Mouse (Mus musculus) heart, postnatal 0 days (tissue): ENCODE measurements around the gene Lrch4. TPM values are rescaled to one million over a fixed set of nuclear protein-coding genes. Genes with fewer than 3 reads are reported as not detected.
A peak's percentile ranks its signal among the peaks of the same experiment; 100 is the strongest.

Source experiments
- ATAC-seq: fragments of 200-750 bp; cut with Nextera tagmentation; 2 replicates; pipeline ENCODE4 v1.8.0; 2017; ENCODE audit warnings: low read depth, moderate number of reproducible peaks, moderate library complexity; ENCODE audit not compliant: insufficient read depth
- DNase-seq: peaks from one replicate; pipeline ENCODE4 v3.0.0-alpha.2; 2016; ENCODE audit warnings: low spot score
- H3K27ac ChIP-seq: fragments of 300-500 bp; sonication (generic); 2 replicates; pipeline ENCODE4 v1.5.1; 2014; ENCODE audit warnings: low read depth, mild to moderate bottlenecking
- H3K27me3 ChIP-seq: fragments of 300-500 bp; sonication (generic); 2 replicates; pipeline ENCODE4 v1.6.1; 2014; ENCODE audit warnings: low read length, mixed read lengths; ENCODE audit not compliant: control insufficient read depth, insufficient read depth
- H3K36me3 ChIP-seq: fragments of 300-500 bp; sonication (generic); replicated peaks from 2 replicates; pipeline ENCODE4 v1.6.1; 2014; ENCODE audit warnings: low read length, mixed read lengths; ENCODE audit not compliant: control insufficient read depth, insufficient read depth
- H3K4me1 ChIP-seq: fragments of 300-500 bp; sonication (generic); 2 replicates; pipeline ENCODE4 v1.6.1; 2014; ENCODE audit warnings: antibody characterized with exemption; ENCODE audit not compliant: control insufficient read depth, insufficient read depth
- H3K4me2 ChIP-seq: fragments of 300-500 bp; sonication (generic); 2 replicates; pipeline ENCODE4 v1.6.1; 2014; ENCODE audit warnings: low read depth, mild to moderate bottlenecking, low read length, moderate library complexity
- H3K4me3 ChIP-seq: fragments of 300-500 bp; sonication (generic); 2 replicates; pipeline ENCODE4 v1.5.1; 2014; ENCODE audit warnings: low read depth, low read length
- H3K9ac ChIP-seq: fragments of 300-500 bp; sonication (generic); replicated peaks from 2 replicates; pipeline ENCODE4 v1.6.1; 2014; ENCODE audit warnings: low read depth, low read length, mixed read lengths
- H3K9me3 ChIP-seq: fragments of 300-500 bp; sonication (generic); replicated peaks from 2 replicates; pipeline ENCODE4 v1.6.1; 2016; ENCODE audit warnings: low read length; ENCODE audit not compliant: control insufficient read depth
- CTCF ChIP-seq: IDR thresholded peaks from 2 replicates; pipeline ENCODE4 v1.5.1; 2016; ENCODE audit warnings: antibody characterized with exemption, control low read depth, low read depth
- EP300 ChIP-seq: IDR thresholded peaks from 2 replicates; pipeline ENCODE4 v1.6.1; 2016; ENCODE audit warnings: antibody characterized with exemption, low read depth
- WGBS: fragments of 180-500 bp; shearing (Covaris S2); extraction: QIAGEN DNeasy Blood & Tissue Kit; methylation state at CpG from one replicate; pipeline ENCODE4 v1.1.7; 2014; 5-methylcytosine and 5-hydroxymethylcytosine counted together
- polyA plus RNA-seq: library from polyadenylated mRNA; unstranded; fragments of >200 nt; fragmentation: Nextera tagmentation; extraction: Ambion mirVana; gene quantifications from 2 replicates; pipeline ENCODE4 v1.2.1, GENCODE M21; 2015
- total RNA-seq: library from RNA; depleted of rRNA; stranded (reverse); fragments of >200 nt; gene quantifications from 2 replicates; pipeline ENCODE4 v1.2.3, GENCODE M21; 2014; ENCODE audit warnings: low replicate concordance

Gene Lrch4
- total and polyA plus RNA-seq, 2 experiments from 2014 or later = 12.7 to 15.9 TPM

- DNase-seq (peak; percentile 29), ATAC-seq (no peak)
- WGBS = 34% methylated on average over 10 of the region's 10 CpGs
- peaks cover 26% of the 10 kb centered on the region for H3K36me3 ChIP-seq
- no peak overlapping the region for H3K4me3 ChIP-seq
- H3K27ac ChIP-seq = peak overlapping the region; percentile 47
- H3K4me1 ChIP-seq = peaks cover 15% of the 10 kb centered on the region
- TF ChIP-seq CTCF (no peak), EP300 (no peak)
- no peaks in the 10 kb centered on the region for H3K9me3 ChIP-seq
- H3K27me3 ChIP-seq = no peaks in the 10 kb centered on the region
- H3K9ac ChIP-seq = no peak overlapping the region
- no peak overlapping the region for H3K4me2 ChIP-seq
These were observed 40.0 kb downstream of the Lrch4 start for GRCm38 (mm10) chr5:137668971-137669370.

- Histone ChIP-seq H3K9ac (no peak overlapping the region), H3K4me2 (no peak overlapping the region), H3K27me3 (no peaks in the 10 kb centered on the region), H3K4me3 (no peak overlapping the region), H3K9me3 (no peaks in the 10 kb centered on the region), H3K4me1 (peaks cover 15% of the 10 kb centered on the region), H3K27ac (peak overlapping the region; percentile 96), H3K36me3 (peaks cover 22% of the 10 kb centered on the region)
- ATAC-seq (no peak), DNase-seq (no peak)
- WGBS = 100% methylated on average over 1 of the region's 1 CpGs
- TF ChIP-seq CTCF = peak; percentile 38; the same call in 1 of the 2 replicates
- no peak for TF ChIP-seq EP300
These were observed 41.3 kb downstream of the Lrch4 start for GRCm38 (mm10) chr5:137670240-137670639.

GRCm38 (mm10) chr5:137671443-137672240 is 42.7 kb downstream of the Lrch4 start:
- DNase-seq = peak; percentile 89
- H3K27me3 ChIP-seq = no peaks in the 10 kb centered on the region
- H3K36me3 ChIP-seq = peaks cover 9% of the 10 kb centered on the region
- peak overlapping the region; percentile 32 for H3K9ac ChIP-seq
- no peak overlapping the region for H3K4me3 ChIP-seq
- peak; percentile 90 for ATAC-seq
- peaks cover 15% of the 10 kb centered on the region for H3K4me1 ChIP-seq
- H3K9me3 ChIP-seq = no peaks in the 10 kb centered on the region
- WGBS = 11% methylated on average over 9 of the region's 9 CpGs
- no peak for TF ChIP-seq CTCF
- TF ChIP-seq EP300 = peak; percentile 86; the same call in 1 of the 2 replicates
- peak overlapping the region; percentile 32; the same call in 1 of the 2 replicates for H3K4me2 ChIP-seq
- H3K27ac ChIP-seq = peak overlapping the region; percentile 96

GRCm38 (mm10) chr5:137672361-137672760 is 43.4 kb downstream of the Lrch4 start:
- ATAC-seq (no peak), DNase-seq (no peak)
- Histone ChIP-seq H3K4me1 (peaks cover 15% of the 10 kb centered on the region), H3K4me3 (no peak overlapping the region), H3K4me2 (no peak overlapping the region), H3K9ac (no peak overlapping the region), H3K36me3 (0 out of 2 replicates have a peak, but pooled peaks cover 3% of the 10 kb centered on the region), H3K27me3 (no peaks in the 10 kb centered on the region), H3K9me3 (no peaks in the 10 kb centered on the region), H3K27ac (peak overlapping the region; percentile 96)
- 68% methylated on average over 5 of the region's 5 CpGs for WGBS
- TF ChIP-seq EP300 = no peak
- TF ChIP-seq CTCF = no peak

- no peak for DNase-seq
- peak overlapping the region; percentile 96 for H3K27ac ChIP-seq
These were observed 44.1 kb downstream of the Lrch4 start for GRCm38 (mm10) chr5:137673015-137673414.

More at GRCm38 (mm10) chr5:137673015-137673414, 44.1 kb downstream of the Lrch4 start:
- TF ChIP-seq EP300 = no peak
- TF ChIP-seq CTCF = no peak
- H3K9me3 ChIP-seq = no peaks in the 10 kb centered on the region
- H3K27me3 ChIP-seq = no peaks in the 10 kb centered on the region
- ATAC-seq = no peak
- 66% methylated on average over 6 of the region's 6 CpGs for WGBS
- no peak overlapping the region for H3K9ac ChIP-seq
- H3K4me2 ChIP-seq = no peak overlapping the region
- H3K36me3 ChIP-seq = no peaks in the 10 kb centered on the region
- H3K4me3 ChIP-seq = no peak overlapping the region
- H3K4me1 ChIP-seq = peaks cover 15% of the 10 kb centered on the region
